Mouse (Mus musculus) spleen, adult 12 weeks (tissue): ENCODE data around the gene Tead4.

Experiments
- DNase-seq: peaks from one replicate; pipeline ENCODE4 v3.0.0; 2022; ENCODE audit warnings: low spot score

The Tead4 gene

DNA sequence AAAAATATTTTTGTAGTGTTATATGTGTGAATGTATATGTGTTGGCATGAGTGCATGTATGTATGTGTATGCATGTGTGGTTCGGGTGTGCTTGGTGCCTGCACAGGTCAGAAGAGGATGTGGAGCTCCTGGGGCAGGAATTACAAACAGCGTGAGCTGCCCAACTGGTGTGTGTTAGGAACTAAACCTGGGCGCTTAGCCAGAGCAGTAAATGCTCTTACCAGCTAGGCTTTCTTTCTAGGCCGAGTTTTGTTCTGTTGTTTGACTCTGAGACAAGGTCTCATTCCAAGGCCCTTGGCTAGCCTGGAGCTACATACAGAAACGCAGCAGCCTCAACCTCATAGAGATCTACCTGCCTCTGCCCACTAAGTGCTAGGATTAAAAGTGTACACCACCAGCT, 9.3 kb downstream of the Tead4 start:
- no peak for DNase-seq

DNA sequence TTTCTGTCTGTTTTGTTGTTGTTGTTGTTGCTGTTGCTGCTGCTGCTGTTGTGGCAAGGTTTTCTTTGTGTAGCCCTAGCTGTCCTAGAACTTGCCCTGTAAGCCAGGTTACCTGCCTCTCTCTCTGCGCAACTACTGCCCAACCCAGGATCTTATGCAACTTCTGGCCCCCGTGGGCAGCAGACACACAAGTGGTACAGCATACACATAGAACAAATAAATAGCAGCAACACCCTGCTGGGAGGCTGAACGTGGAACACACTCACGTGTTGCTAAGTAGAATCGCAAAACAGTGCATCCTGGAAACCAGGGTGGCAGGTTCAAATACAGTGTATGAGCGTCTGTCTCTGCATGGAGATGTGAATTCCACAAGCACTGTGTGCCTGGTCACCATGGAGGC, 11.9 kb downstream of the Tead4 start:
- no peak for DNase-seq

DNA sequence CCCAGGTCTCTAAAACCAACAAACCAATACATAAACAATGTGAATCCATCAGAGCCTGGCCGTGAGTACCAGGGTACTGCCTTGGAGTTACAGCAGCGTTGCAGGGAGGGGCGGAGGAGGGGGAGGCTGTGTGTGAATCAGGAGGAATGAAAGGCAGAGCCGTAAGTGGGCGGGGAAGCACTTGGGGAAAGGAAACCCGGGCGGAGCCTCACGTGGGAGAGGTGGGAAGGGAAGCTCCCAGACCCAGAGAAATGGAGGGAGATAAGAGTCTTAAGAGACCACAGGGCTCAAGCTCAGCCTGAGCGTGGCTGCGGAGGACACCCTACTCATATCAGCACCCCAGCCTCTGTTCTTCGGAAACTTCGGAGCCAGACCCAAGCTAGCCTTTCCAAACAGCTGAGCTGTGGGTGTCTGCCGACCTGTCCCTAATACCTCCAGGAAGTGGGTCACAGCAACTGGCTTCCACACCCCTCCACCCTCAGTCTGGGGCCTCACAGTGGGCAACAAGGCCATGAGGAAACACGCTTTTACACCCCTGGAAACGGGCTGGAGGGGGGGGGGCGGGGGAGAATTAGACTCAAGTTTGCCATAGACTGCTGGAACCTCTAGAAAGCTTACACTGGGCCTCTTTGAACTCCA, 14.7 kb downstream of the Tead4 start:
- DNase-seq: no peak

DNA sequence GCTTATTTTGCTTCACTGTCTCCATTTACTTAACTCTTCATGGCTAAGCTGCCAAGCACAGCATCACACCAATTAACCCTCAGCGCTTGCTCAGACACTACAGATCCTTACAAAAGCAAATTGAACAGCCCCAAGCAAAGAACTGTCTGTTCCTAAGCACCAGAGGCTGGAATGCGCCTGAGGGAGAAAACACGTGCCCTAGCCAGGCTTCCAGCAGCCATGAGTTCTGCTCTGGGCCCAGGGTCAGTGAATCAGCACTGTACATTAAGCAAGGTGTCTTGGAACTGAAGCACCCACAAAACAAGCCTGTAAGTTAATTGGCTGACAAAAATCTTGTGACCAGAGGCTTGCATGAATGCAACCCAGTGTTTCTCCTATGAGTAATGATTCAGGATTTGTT, 18.5 kb downstream of the Tead4 start:
- no peak for DNase-seq

DNA sequence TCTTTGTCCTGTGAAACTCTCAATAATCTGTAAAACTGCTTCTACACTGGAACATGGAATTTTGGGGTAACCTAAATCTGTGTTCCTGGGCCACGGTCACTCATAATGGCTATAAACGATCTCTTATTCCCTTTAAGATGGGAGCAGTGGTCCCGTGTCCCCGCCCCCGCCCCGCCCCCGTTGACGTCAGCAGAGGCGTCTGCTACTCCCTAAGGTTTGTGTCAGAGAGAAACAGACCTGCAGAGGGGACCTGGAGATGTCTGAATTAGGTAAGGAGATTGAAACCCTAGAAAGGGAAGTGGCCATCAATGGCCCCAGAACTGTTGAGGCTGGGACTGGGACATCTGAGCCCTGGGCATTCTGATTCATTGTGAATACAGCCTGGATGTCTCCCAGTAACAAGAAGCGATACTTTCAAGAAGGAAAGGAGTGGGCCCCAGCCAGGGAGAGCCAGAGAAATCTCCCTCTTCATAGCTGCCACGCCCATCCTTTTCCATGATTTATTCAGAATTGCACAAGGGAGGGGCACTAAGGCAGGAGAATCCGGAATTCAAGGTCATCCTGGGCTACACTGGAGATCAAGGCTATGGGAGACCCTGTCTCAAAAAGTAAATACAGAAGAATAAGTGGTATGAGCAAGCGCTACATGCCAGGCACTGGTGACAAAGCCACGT, 20.0 kb downstream of the Tead4 start:
- DNase-seq: no peak

DNA sequence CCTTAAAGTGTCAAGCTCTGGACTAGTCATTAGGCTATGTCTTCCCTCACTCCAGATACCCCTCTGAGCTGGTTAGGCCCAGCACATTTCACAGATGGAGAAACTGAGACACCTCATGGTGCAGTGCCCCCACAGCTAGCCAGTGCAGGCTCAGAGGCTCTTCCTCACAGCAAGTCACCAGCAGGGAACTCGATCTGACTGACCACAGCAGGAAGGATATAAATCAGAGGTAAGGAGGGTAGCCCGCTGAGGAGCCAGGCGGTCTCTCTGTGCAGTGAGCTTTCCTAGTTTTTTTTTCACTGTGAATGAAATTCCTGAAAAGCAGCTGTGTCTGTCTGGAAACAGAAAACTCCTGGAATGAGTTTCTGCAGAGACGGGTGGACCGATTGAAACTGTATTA, 21.0 kb downstream of the Tead4 start:
- no peak for DNase-seq

DNA sequence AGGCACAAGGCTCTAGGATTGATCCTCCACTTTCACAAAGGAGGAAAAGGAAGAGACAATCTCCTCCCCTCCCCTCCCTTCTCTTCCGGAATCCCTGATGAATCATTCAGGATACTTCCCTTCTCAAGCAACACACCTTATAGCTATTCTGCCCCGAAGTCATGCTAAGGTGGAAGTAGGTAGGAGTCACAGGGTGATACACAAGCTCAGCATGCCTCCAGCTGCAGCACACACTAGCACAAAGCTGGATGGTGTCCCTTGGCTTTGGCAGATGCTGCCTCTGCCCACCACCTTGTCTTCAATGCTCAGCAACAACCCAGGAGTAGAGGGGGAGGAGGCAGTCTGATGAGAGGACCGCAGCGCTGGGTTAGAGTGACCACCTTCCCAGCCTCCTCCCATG, 21.5 kb downstream of the Tead4 start:
- DNase-seq: no peak

DNA sequence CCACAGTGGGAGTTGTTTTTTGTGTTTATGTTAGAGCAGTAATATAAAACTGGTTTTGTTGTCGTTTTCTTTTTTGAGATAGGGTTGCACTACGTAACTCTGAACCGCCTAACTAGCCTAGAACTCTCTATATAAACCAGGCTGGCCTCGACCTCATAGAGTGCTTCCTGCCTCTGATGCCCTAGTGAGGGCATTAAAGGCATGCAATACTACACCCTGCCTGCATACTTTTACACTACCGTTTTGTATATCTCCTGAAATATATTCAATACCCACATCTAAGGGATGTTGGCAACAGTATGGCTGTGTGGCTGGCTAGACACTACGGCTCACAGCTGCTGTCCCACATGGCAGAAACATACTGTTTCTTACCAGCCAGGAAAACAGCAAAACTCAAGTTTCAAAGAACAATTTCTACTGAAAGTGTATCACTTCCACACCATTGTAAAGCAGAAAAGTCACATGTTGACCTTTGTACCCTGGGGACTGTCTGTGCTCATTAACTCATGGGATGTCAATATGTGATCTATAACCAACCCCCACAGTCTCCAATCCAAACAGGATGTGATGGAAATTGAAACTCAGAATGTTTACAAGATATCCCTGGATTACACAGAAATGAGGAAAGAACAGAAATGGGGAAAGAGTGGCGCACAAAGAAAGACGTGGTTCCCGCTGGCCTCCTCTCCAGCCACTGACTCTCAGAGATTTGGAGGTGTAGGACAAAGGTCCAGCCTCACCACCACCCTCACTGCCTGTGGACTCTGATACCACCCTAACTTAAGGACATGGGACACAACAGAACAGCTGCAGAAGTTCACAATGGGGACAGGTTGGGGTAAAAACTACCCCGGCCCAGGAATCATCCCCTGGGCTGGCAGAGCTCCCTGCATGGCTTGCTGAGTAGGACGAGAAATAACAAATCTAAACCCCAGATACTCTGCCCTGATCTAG, 23.2 kb downstream of the Tead4 start:
- DNase-seq: no peak

DNA sequence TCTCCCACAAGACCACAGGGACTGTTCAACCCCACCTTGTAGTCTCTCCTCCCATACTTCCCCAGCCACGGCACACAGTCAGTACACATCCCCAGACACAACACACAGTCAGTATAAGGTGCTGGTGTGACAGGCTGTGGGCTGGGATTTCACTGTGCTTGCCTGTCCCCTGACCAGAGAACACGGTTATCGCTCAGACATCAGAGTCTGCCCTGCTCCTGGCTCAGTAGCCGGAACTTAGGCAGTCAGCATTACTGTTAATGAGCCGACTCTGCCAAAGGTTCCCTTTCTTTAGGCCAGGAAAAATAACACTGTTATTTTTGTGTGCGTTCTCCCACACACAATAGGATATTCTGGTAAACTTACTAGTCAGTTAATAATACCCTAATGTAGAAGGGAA, 24.3 kb downstream of the Tead4 start:
- DNase-seq: no peak

DNA sequence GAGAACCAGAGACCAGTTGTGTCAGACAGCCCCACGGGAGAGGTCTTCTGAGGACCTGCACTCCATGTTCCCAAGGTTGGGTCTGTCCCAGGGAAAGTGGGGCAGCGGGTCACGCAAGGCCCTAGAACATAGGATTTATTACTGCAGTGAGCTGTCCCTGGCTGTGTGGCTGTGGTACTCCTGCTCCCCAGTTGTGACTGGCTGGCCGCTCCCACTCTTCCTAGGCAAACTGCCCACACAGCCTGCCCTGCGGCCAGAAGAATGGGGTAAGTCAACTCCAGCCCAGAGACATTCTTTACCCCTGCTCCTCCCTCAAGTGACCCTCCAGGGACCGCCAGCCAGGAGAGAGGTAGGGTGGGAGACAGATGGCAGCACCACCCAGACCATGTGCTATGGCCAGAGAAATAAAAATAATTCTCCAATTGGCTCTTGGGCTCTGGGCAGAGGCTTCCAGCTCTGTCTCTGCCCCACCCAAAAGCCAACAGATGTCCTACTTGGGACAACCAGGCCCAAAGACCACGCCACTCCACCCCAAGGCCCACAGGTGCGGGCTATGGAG, 25.0 kb downstream of the Tead4 start:
- DNase-seq: no peak

DNA sequence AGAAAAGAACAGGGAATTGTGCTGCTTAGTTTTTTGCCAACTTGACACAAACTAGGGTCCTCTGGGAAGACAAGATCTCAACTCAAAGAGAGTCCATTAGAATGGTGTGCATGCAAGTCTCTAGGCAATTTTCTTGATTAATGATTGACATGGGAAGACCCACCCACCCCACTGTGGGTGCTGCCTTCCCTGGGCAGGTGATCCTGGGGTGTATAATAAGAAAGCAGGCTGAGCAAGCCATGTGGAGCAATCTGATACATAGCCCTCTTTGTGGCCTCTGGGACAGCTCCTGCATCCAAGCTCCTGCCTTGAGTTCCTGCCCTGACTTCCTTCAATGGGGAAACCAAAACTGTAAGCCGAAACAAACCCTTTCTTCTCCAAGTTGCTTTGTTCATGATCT, 27.1 kb downstream of the Tead4 start:
- no peak for DNase-seq

DNA sequence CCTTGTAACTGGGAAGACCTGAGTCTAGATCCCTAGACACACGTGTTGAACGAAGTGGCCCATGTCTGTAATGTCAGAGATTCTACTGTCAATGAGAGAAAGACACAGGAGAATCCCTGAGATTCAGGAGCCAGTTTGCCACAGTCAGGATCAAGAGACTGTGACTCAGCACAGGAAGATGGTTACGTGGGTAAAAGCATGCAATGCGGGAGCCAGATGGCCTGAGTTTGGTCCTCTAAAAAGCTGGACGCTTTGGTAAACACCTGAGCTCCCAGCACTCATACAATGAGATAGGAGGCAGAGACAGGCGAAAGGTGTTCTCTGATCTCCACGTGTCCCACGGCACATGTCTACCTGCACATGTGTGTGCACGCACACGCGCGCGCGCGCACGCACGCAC, 27.9 kb downstream of the Tead4 start:
- DNase-seq: no peak

DNA sequence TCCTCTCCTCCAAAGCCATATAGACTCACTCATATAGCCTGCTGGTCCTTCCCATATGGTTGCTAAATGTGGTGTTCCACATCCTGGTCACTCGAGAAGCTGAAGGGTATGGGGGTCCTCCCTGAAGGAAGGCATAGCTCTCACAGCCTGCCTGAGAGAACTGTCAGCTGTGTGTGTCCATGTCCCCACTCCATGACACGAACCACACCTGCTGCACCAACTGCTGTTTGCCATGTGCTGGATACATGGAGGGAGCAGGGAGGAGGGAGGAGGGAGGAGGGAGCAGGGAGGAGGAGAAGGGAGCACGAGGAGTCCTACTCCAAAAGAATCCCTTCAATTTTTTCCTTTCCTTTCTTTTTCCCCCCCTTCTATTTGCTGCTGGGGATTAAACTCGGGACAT, 30.8 kb downstream of the Tead4 start:
- DNase-seq: no peak

DNA sequence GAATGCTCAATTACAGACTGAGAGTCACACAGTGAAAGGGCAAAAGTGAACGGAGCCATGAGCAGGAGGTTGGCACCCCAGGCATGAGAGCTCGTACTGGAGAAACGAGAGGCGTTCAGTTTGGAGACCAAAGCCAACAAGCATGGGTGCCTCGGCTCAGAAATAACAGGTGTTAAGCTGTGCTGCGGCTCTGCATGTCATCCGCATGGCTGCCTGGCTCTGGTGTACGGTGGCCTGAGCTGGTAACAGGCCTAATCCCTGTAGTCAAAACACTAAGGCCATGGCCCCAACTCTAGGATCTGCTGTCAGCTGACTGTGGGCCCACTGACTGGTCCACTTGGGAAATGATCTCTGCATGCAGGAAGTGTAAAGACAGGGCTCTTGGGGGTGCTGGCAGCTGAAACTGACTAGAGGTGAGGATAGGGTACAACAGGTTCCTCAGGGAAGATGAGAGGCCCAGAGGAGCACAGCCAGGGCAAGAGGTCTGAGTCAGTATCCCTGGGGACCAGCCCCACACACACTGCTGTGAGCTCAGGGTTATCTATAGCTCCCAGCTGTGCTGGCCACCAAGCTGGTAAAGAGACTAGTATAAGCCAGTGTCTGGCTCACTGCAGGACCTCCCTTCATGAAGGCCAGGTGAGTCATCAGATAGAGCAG, 35.6 kb downstream of the Tead4 start:
- no peak for DNase-seq

DNA sequence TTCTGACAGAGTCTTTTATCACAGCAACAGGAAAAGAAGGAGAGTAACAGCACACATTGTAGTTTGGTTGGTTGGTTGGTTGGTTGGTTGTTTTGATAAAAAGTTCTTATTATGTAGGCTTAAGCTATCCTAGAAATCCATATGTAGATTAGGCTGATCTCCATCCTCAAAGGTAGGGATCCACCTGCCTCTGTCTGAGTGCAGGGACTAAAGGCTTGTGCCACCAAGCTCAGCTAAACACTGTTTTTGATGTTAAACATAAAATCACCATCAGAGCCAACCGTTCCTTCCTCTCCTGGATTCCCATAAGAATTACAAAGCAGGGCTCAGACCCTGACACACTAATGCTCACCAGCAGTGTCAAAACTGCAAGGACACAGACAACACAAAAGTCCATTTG, 39.1 kb downstream of the Tead4 start:
- DNase-seq: no peak

DNA sequence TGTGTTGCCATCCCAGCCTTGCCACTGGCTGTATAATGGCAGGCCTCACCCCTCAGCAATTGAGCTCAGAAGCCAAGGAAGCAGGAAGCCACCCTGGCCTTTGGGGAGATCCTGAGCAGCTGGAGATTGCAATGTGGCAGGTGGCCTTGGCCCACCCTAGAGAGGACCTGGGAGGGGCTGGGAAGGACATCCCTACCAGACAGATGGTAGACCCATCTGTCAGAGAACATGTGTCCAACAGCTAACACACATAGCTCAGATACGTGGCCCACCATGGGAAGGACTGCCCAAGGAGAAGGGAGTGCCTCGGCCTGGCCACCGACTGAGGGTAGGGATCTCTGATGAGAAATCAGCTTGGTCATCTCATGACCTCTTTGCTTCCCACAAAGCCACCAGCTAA, 41.4 kb downstream of the Tead4 start:
- no peak for DNase-seq

DNA sequence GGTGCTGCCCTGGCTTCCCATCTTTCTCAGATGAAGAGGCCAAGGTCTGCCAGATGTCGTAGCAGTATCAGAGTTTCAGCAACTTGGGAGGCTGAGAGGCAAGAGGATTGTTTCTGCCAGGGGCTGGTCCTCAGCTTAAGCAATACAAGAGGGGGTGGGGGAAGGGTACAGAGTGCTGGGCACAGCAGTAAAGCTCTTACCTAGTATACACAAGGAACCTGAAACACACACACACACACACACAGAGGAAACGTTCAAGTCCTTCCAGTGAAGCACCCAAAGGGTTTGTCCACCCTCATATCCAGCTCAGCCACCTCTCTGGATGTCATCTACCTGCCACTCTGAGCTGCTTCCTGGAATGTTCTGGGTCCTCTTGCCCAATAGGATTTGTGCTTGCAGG, 44.7 kb downstream of the Tead4 start:
- DNase-seq: no peak

DNA sequence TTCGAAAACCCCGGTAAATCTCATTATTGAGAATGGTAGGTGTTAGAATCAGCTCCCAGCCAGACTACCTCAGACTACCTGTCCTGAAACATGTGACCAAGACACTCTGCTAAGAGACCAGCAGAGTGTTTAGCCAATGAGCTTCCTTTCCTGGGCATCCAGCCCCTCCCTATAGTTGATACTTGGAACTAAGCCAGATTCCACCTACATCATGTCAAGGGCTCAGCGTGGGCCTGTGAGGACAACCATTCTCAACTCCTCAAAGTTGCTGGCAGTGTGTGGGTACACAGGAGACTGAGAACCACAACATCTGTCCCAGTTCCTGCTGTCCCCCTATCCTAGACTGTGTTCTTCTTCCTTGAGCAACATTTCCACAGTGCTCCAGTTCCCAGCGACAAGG, 45.3 kb downstream of the Tead4 start:
- DNase-seq: no peak

DNA sequence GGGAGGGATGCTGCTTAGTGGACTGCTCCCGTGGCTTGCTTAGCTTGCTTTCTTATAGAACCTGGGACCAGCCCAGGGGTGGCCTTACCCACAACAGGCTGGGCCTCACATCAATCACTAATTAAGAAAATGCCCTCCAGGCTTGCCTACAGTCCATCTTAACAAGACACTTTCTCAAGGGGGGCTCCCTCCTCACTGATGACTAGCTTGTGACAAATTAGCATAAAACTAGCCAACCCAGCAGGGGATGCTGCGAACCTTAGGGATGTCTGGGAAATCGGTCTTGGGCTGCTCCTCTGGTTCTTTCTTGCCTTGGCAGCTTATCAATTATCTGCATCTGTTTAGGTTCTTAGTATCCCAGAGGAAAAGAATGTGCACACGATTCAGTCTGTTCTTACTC, 46.1 kb downstream of the Tead4 start:
- DNase-seq: no peak

DNA sequence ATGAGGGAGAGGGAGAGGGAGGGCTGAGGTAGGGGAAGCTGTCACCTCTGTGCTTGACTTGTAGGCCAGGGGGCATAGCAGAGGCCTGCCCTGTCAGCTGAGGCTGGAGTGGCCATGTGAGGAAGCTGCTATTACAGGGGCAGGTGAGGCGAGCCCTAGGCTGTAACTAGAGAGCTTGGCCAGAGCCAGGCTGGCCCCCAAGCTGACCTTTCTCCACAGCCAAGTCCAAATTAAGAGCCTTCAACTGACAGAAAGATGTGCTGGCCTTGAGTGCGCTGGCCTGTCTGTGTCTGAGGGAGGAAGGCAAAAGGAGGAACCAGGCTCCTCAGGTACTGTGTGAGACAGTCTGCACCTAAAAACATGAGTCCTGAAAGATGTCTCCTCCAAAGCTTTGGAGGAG, 47.5 kb downstream of the Tead4 start:
- no peak for DNase-seq

DNA sequence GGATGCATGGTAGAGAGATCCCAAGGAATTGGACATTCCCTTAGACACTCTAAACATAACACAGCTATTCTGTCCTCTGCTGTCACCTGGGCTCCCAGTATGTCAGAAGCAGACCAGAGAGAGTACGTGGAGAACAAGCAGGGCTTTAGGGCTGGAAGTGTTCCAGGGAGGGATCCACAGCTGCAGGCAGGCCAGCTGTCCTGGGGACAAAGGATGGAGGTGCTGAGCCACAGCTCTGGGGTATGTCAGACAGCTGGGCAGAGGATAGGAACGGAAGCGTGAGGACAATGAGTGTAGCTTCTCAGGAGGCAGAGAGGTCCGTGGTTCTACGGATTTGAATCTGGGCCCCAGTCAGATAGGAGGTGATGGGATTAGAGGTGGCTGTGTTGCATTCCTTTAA, 50.0 kb downstream of the Tead4 start:
- DNase-seq: no peak

DNA sequence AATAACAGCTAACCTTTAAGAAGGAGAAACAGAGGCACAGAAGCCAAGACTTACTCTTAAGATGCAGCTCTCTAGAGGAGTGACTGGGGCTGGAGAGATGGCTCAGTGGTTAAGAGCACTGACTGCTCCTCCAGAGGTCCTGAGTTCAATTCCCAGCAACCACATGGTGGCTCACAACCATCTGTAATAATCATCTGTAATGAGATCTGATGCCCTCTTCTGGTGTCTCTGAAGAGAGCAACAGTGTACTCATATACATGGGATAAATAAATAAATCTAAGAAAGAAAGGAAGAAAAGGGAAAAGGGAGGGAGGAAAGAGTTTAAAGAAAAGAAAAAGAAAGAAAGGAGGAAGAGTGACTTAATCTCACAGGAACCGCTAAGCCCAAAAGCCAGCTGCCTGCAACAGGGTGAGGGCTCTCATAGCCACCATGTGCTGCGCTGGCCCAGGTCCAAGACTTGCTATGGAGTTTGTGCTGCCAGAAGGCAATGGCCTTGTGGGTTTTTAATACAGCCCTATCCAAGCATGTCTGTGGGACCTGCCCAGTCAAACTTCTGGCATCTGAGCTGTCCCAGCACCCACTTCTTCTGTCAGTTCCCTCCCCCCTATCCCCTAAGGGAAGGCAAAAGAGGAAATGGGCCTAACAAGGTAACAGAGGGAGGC, 63.4 kb downstream of the Tead4 start:
- DNase-seq: no peak
